In the genomic region with DNA sequence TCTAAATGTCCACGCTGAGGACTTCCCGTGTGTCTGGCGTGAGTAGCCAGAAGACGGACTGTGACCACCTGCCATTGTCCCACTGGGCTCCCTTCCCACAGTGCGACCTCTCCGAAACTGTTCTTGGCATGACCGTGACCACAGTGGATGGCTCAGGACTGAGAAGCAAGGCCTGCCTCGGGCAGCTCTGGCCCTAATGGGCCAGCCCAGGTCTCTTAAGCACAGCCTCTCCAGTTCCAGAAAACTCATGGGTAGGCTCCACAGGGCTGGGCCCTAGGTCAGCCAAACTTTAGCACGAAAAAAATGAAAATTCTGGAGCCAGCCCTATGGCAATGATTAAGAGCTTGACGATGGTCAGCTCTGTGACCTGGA, we compare ENCODE assay signal across 9 mouse cellular contexts. TPM values are rescaled to one million over a fixed set of nuclear protein-coding genes. Genes with fewer than 3 reads are reported as not detected.
DNase-seq lines count a peak whose midpoint lies in the region; ATAC-seq and TF ChIP-seq lines count a peak whose summit lies in the region.
"Had no signal": no experiment of that assay in that cellular context is flagged by ENCODE, and none has a peak within 500 bp of the region (broad histone marks: within the 10 kb centered on the region; RNA-seq: fewer than 3 reads in every experiment).

No protein-coding gene starts in this region.

- H3K27me3 ChIP-seq in heart, embryonic 11.5 days (ENCODE audit: control insufficient read depth, insufficient read depth, low read length), result no peaks in the 10 kb centered on the region
- no peaks in the 10 kb centered on the region for H3K27me3 ChIP-seq in forebrain, embryonic 14.5 days (replicated peaks; ENCODE audit: control insufficient read depth, insufficient read depth, low read length)
- peaks cover 10% of the 10 kb centered on the region; the same call in 1 of the 2 replicates for H3K27me3 ChIP-seq in liver, embryonic 13.5 days
- H3K27me3 ChIP-seq in stomach, postnatal 0 days (ENCODE audit: control insufficient read depth, insufficient read depth, low read length), result no peaks in the 10 kb centered on the region

- peaks cover 10% of the 10 kb centered on the region; the same call in 1 of the 2 replicates for H3K4me1 ChIP-seq in heart, embryonic 11.5 days (ENCODE audit: control insufficient read depth, insufficient read depth, low read length)
- H3K4me1 ChIP-seq in ES-E14 (ENCODE audit: control insufficient read depth in 2 of 2, insufficient read depth in 2 of 2, low read length in 2 of 2, poor library complexity in 1 of 2), result peaks cover 0 to 12% of the 10 kb centered on the region in 2 experiments; a peak in 1 of 4 replicates
- peaks cover 9% of the 10 kb centered on the region for H3K4me1 ChIP-seq in forebrain, embryonic 14.5 days (ENCODE audit: control insufficient read depth, insufficient read depth, low read length)
- H3K4me1 ChIP-seq in liver, embryonic 13.5 days (replicated peaks), result peaks cover 21% of the 10 kb centered on the region
- 0 out of 2 replicates have a peak, but pooled peaks cover 3% of the 10 kb centered on the region for H3K4me1 ChIP-seq in stomach, postnatal 0 days (replicated peaks; ENCODE audit: control insufficient read depth, insufficient read depth)

- no peak for TF ChIP-seq EP300 in stomach, postnatal 0 days (optimal IDR thresholded peaks at IDR 0.05)

- H3K27ac ChIP-seq in heart, embryonic 11.5 days (ENCODE audit: low read depth, low read length), result peak overlapping the region; percentile 83
- no peak overlapping the region for H3K27ac ChIP-seq in ES-E14 (ENCODE audit: insufficient read depth, low read depth, low read length, poor library complexity, severe bottlenecking)
- H3K27ac ChIP-seq in forebrain, embryonic 14.5 days (ENCODE audit: low read depth, low read length), result no peak overlapping the region
- no peak overlapping the region for H3K27ac ChIP-seq in liver, embryonic 13.5 days
- H3K27ac ChIP-seq in stomach, postnatal 0 days (replicated peaks), result peak overlapping the region; percentile 40; the same call in 1 of the 2 replicates

- peak overlapping the region; percentile 90 for H3K9ac ChIP-seq in heart, embryonic 11.5 days (ENCODE audit: low read depth, low read length)
- peak overlapping the region; percentile 69 for H3K9ac ChIP-seq in ES-E14 (ENCODE audit: insufficient read depth, low read depth, low read length, poor library complexity, severe bottlenecking)
- peak overlapping the region; percentile 72 for H3K9ac ChIP-seq in forebrain, embryonic 14.5 days (ENCODE audit: low read length)
- H3K9ac ChIP-seq in liver, embryonic 13.5 days, result peak overlapping the region; percentile 79
- H3K9ac ChIP-seq in stomach, postnatal 0 days (ENCODE audit: low read length), result peak overlapping the region; percentile 52

- H3K9me3 ChIP-seq in heart, embryonic 11.5 days (replicated peaks; ENCODE audit: control insufficient read depth, low read length), result no peaks in the 10 kb centered on the region
- no peaks in the 10 kb centered on the region for H3K9me3 ChIP-seq in ES-E14 (ENCODE audit: control insufficient read depth, insufficient read depth, low read depth, low read length)
- no peaks in the 10 kb centered on the region for H3K9me3 ChIP-seq in forebrain, embryonic 14.5 days (replicated peaks; ENCODE audit: control insufficient read depth, low read length)
- H3K9me3 ChIP-seq in liver, embryonic 13.5 days (replicated peaks), result no peaks in the 10 kb centered on the region
- no peaks in the 10 kb centered on the region for H3K9me3 ChIP-seq in stomach, postnatal 0 days (ENCODE audit: control insufficient read depth, low read length)

- WGBS in heart, embryonic 11.5 days (ENCODE audit: insufficient replicate concordance), result 53% methylated on average over 10 of the region's 10 CpGs
- WGBS in forebrain, embryonic 14.5 days, result 55% methylated on average over 10 of the region's 10 CpGs
- 52% methylated on average over 10 of the region's 10 CpGs for WGBS in liver, embryonic 13.5 days (ENCODE audit: insufficient replicate concordance)
- WGBS in stomach, postnatal 0 days, result 51% methylated on average over 10 of the region's 10 CpGs

- no peak for DNase-seq in heart, adult 9 months (ENCODE audit: low spot score in 2 of 2)
- no peak for DNase-seq in ES-E14 (ENCODE audit: low read depth, low spot score)
- peak; percentile 3 for DNase-seq in forebrain, embryonic 14.5 days (ENCODE audit: low spot score)
- no peak for DNase-seq in liver, embryonic 13.5 days
- no peak for DNase-seq in stomach, postnatal 0 days (ENCODE audit: low spot score)
- DNase-seq in adrenal gland, adult 2 months, result no peak
- no peak for DNase-seq in cerebellum, postnatal 36 days

- peak overlapping the region; percentile 75 for H3K4me3 ChIP-seq in heart, embryonic 11.5 days (ENCODE audit: low read depth, low read length)
- H3K4me3 ChIP-seq in ES-E14 (ENCODE audit: insufficient read depth in 1 of 2, low read depth in 1 of 2, low read length in 2 of 2, poor library complexity in 1 of 2, severe bottlenecking in 1 of 2), result peak overlapping the region; percentile 74 to 79
- peak overlapping the region; percentile 64 for H3K4me3 ChIP-seq in forebrain, embryonic 14.5 days (ENCODE audit: low read depth, low read length)
- peak overlapping the region; percentile 76 for H3K4me3 ChIP-seq in liver, embryonic 13.5 days (replicated peaks)
- H3K4me3 ChIP-seq in stomach, postnatal 0 days (ENCODE audit: low read depth, low read length), result peak overlapping the region; percentile 80

- peak; percentile 50 for ATAC-seq in heart, embryonic 11.5 days (replicated peaks; ENCODE audit: insufficient number of reproducible peaks, low FRiP score, low TSS enrichment)
- ATAC-seq in forebrain, embryonic 14.5 days, result peak; percentile 74
- peak; percentile 72 for ATAC-seq in liver, embryonic 13.5 days (ENCODE audit: low read depth)
- peak; percentile 75 for ATAC-seq in stomach, postnatal 0 days (ENCODE audit: low FRiP score, low TSS enrichment)

- peak overlapping the region; percentile 97 for H3K4me2 ChIP-seq in heart, embryonic 11.5 days
- peak overlapping the region; percentile 96 for H3K4me2 ChIP-seq in forebrain, embryonic 14.5 days (ENCODE audit: low read length)
- H3K4me2 ChIP-seq in liver, embryonic 13.5 days, result peak overlapping the region; percentile 98
- H3K4me2 ChIP-seq in stomach, postnatal 0 days (replicated peaks; ENCODE audit: low read depth), result peak overlapping the region; percentile 99

- no peaks in the 10 kb centered on the region for H3K36me3 ChIP-seq in heart, embryonic 11.5 days (ENCODE audit: control insufficient read depth, insufficient read depth, low read length)
- H3K36me3 ChIP-seq in ES-E14 (ENCODE audit: control insufficient read depth, insufficient read depth, low read length, poor library complexity, severe bottlenecking), result no peaks in the 10 kb centered on the region
- no peaks in the 10 kb centered on the region for H3K36me3 ChIP-seq in forebrain, embryonic 14.5 days (ENCODE audit: control insufficient read depth, insufficient read depth, low read length)
- H3K36me3 ChIP-seq in liver, embryonic 13.5 days, result no peaks in the 10 kb centered on the region
- no peaks in the 10 kb centered on the region for H3K36me3 ChIP-seq in stomach, postnatal 0 days (ENCODE audit: control insufficient read depth, insufficient read depth, low read length)

- in situ Hi-C loops in ES-E14 (cut with MboI; ENCODE audit: low sequenced_read_pairs in 2 of 2, unreplicated experiment in 2 of 2), result no loop called here

- TF ChIP-seq CTCF in stomach, postnatal 0 days (IDR thresholded peaks at IDR 0.05; ENCODE audit: low read depth), result no peak

TF ChIP-seq in ES-E14, 5 proteins besides CTCF, POLR2A, EP300 and RAD21:
- TF ChIP-seq ZNF384 (IDR thresholded peaks at IDR 0.05; ENCODE audit: low read depth, low read length), result no peak
- TF ChIP-seq MAFK (IDR thresholded peaks at IDR 0.05; ENCODE audit: insufficient read depth, low read depth, low read length), result no peak
- no peak for TF ChIP-seq CHD2 (IDR thresholded peaks at IDR 0.05; ENCODE audit: low read depth, low read length)
- no peak for TF ChIP-seq HCFC1 (IDR thresholded peaks at IDR 0.05; ENCODE audit: borderline replicate concordance, insufficient read depth, low read length)
- no peak for TF ChIP-seq ZC3H11A (IDR thresholded peaks at IDR 0.05; ENCODE audit: borderline replicate concordance, low read depth, low read length)

RNA-seq across cellular contexts. Expression of a gene that starts 6.1 kb away (rescaled TPM):
- polyA plus RNA-seq in heart, embryonic 11.5 days (2014; fragmentation: Nextera tagmentation; extraction: Ambion mirVana), result 13.7 and 17.4 TPM in 2 replicates
- total RNA-seq in ES-E14 (2012; rRNA removed), result 5.1 and 8.0 TPM in 2 replicates
- 0.98 and 1.5 TPM in 2 replicates for polyA plus RNA-seq in forebrain, embryonic 14.5 days (2014; fragmentation: Nextera tagmentation; extraction: Ambion mirVana)
- 1.3 TPM in 2 replicates for polyA plus RNA-seq in liver, embryonic 13.5 days (2015; fragmentation: Nextera tagmentation; extraction: Ambion mirVana)
- polyA plus RNA-seq in stomach, postnatal 0 days (2015; fragmentation: Nextera tagmentation; extraction: Ambion mirVana), result 6.5 and 11.1 TPM in 2 replicates
- total RNA-seq in adrenal gland, adult 2 months (2021), result 1 to 10 TPM; 3.0 to 3.6 TPM
- 1.1 and 2.8 TPM in 2 replicates for polyA plus RNA-seq in adrenal gland, adult 2 months (2012; rRNA removed)

RNA-seq across cellular contexts. Expression of a gene that starts 59.3 kb away (rescaled TPM):
- not detected in 2 replicates for polyA plus RNA-seq in heart, embryonic 11.5 days (2014; fragmentation: Nextera tagmentation; extraction: Ambion mirVana)
- total RNA-seq in ES-E14 (2012; rRNA removed), result not detected in 2 replicates
- not detected in 2 replicates for polyA plus RNA-seq in forebrain, embryonic 14.5 days (2014; fragmentation: Nextera tagmentation; extraction: Ambion mirVana)
- not detected in 2 replicates for polyA plus RNA-seq in liver, embryonic 13.5 days (2015; fragmentation: Nextera tagmentation; extraction: Ambion mirVana)
- polyA plus RNA-seq in stomach, postnatal 0 days (2015; fragmentation: Nextera tagmentation; extraction: Ambion mirVana), result 0.04 TPM in 1 of 2 replicates, not detected in the other
- not detected for total RNA-seq in adrenal gland, adult 2 months (2021)
- not detected in 2 replicates for polyA plus RNA-seq in adrenal gland, adult 2 months (2012; rRNA removed)
- total RNA-seq: left cerebral cortex, postnatal 14 days had no signal

Comparison
In these comparisons a context has a peak if more than half of its experiments do, and no peak if none do; other contexts are left out.
1. H3K27ac ChIP-seq: peak in heart, embryonic 11.5 days (single experiment) and stomach, postnatal 0 days (single experiment); none in ES-E14 (single experiment), forebrain, embryonic 14.5 days (single experiment) and liver, embryonic 13.5 days (single experiment).
2. Peak in every context shown above with its lines, with median percentiles within 50 percentile points of each other: ATAC-seq, H3K4me2 ChIP-seq, H3K4me3 ChIP-seq and H3K9ac ChIP-seq.